Mouse (Mus musculus): ENCODE measurements around the gene Wrnip1.

Gene Wrnip1

GRCm38 (mm10) chr13:32819241-32819640 lies 17.4 kb downstream of the Wrnip1 start:
- no peak for DNase-seq

GRCm38 (mm10) chr13:32819926-32820325 lies 18.1 kb downstream of the Wrnip1 start:
- no peak for DNase-seq

DNA sequence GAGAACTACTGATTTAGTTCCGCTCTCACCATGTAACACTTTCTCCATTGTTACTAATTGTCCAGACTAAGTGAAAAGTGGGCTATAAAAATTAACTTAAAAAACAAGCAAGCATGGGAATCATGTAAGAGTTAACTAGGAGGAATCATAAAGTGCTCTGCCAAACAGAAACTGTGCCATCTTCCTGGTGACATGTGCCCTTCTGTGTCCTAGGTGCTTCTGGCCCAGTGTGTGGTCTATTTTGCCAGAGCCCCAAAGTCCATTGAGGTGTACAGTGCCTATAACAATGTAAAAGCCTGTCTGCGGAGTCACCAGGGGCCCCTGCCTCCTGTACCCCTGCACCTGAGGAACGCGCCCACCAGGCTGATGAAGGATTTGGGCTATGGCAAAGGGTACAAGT lies 19.8 kb downstream of the Wrnip1 start:
- no peak for DNase-seq

GRCm38 (mm10) chr13:32823126-32823525 lies 21.3 kb downstream of the Wrnip1 start:
- DNase-seq: no peak

DNA sequence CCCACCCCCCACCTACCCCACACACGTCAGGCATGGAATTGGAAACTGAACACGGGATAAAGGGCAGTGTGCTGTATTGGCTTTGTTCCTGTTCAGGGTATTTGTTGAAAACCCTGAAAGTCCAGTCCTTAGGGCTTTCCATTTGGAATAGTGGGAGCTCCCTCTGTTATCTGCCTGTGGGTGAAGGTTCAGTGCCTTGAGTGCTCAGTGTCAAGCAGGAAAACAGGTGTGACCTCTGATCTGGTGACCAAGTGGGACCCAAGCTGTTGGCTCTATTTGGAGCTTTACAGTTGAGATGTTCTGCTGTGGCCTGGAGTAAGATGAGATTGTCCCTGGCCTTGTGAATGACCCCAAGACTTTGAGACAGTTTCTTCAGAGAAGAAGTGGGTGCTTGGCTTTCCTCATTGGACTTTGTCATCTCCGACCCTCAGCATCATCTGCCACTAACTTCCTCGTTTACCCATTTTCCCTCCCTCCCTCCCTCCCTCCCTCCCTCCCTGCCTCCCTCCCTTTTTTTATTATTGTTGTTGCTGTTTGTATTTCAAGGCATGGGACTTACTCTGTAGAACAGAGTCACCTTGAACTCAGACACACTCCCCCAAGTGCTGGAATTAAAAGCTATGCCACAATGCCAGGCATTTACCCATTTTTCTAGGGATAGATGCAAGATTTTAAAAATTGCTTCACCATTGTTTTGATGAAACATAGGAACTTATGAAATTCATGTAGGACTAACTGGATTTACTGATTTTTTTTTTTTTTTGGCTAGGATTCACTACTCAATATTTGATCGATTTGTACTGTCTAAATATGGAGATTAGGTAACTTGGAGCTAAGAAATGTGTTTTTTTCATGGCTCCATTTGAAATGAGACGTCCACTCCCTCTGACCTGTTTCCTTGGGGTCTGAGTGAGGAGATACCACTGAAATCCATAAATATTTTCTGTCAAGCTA lies 22.8 kb downstream of the Wrnip1 start:
- DNase-seq: no peak

GRCm38 (mm10) chr13:32825546-32825945 lies 23.7 kb downstream of the Wrnip1 start:
- no peak for DNase-seq

DNA sequence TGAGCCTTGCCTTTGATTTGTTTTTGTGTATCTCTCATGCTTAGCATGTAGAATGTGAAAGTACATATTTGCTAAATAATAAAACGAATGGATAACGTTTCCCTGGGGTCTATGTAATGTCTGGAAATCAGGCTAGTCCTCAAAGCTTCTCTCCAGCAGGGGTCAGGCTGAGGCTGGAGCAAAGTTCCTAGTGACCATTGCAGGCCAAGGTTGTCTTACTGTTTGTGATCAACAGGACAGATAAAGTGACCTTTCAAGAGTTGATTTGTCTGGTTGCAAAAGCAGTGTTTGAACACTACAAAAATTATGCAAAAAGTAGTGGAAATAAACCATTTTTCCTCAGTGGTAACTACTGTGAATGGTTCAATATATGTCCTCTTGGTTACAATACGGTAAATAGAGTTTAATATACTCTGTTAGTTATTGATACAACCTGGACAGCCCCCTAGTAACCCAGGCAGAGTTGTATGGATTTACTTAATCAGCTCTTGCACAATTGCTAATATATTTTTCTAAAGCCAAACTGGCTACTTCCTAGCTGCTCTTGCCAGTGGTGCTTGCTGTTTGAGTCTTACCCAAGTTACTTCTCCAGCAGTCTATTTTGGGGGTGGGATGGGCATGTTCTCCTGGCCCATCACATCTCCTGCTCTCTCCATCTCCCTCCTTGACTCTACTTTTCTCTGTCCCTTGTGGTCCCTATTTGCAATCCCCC lies 25.4 kb downstream of the Wrnip1 start:
- no peak for DNase-seq

GRCm38 (mm10) chr13:32827951-32828350 lies 26.1 kb downstream of the Wrnip1 start:
- DNase-seq: peak; percentile 92

DNA sequence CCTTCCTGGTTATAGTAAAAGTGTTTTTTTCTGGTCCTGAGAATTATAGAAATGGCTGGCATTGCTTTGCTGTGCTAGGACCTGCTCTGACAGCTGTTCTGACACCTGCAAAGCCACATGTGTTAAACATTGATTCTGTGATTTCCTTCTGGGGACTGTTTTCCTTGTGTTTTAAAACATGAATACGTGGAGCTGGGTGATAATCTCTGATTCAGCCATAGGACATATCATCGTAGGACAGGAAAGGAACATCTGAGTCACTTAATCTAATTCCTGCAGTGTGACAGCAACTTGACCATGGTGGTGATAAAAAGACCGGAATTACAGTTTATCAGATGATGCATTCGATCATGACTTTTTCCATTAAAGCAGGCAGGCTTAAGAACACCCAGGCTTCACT lies 27.0 kb downstream of the Wrnip1 start:
- DNase-seq: no peak

DNA sequence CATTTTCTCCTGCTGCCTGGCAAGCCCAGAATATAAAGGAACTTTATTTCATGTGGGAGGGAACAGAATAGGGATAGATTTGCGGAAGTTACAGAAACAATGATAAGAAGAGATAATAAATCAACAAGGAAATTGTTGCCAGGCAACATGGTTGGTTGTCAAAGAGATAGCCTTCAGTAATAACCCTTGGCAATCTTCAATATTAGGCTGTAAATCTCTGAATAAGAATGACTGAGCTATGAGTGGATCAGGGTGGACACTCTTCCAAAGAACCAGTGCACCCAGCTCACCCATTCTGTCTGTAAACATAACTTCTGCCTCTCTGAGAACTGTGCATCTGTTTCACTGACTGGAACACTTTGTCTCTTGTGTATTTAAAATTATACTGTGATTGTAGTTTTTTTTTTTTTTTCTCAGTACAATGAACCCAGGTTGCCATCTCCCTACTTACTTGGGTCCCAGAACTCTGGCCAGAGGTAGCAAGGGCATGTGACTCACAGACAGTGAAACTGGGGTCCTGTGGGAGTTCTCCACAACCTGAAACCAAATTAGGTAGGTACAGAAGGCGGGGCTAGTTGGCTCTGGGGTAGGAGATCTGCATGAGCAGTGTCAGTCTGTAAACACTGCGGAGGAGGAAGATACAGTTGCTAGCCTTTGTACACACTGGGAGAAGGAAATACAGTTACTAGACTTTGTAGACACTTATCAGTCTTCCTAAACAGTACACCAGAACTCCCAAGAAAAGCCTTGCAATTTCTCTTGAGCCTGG lies 29.9 kb downstream of the Wrnip1 start:
- DNase-seq: peak; percentile 81 to 88

DNA sequence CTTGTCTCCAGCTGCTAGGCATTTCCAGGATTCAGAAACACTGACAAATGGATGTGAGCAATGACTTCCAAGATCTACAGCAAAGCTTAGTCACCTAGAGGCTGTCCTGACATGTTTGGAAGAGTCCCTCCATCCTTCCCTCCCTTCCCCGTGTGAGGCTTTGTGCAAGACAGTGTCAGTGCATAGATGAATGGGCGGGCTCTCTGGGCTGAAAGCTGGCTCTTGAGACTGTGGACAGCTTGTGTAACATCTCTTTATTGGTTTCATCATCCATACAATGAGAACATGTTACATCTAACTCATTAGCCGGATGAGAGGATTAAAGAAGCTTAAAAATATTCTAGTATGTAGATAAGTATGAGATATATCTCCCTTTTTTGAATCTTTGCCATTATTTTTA lies 30.9 kb downstream of the Wrnip1 start:
- peak; percentile 40 for DNase-seq

DNA sequence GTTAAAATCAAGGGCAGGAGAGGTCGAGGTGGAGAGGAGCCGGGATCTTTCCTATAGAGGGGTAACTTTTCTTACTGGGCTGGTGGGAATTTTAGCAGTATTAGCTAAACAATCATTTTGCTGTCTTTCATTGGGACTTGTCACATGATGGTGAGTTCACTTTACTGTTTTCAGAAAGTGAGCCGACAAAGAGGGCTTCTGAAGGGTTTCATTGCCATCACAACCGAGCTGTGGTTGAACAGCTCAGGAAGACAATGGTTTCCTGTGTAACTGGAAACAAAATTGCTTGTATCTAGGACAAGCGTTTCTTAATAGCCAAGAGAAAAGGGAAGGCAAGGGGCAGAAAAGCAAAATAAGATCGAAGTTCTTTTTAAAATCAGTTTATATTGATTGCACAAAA lies 31.4 kb downstream of the Wrnip1 start:
- DNase-seq: peak; percentile 40 to 44

DNA sequence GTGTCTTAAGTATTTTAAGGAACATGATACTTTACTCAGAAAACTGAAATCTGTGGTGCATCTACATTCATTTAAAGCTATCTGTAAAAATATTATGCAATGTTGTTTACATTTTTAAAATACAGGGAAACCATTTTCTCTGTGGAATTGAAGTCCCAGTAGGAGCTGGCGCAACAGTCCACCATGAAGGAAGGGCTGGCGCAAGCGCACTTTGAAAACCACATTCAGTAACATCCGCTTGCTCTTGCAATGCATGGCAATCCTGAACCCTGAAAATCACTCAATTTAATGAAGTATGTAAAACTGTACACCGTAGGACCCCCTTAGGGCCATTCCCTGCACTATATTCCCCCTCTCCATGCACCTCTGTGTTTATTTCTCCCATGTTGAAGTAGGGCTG lies 32.7 kb downstream of the Wrnip1 start:
- DNase-seq: no peak

- no peak for DNase-seq
Measured at GRCm38 (mm10) chr13:32839314-32839713, 37.5 kb downstream of the Wrnip1 start.

GRCm38 (mm10) chr13:32841349-32841748 lies 39.5 kb downstream of the Wrnip1 start:
- DNase-seq: no peak

DNA sequence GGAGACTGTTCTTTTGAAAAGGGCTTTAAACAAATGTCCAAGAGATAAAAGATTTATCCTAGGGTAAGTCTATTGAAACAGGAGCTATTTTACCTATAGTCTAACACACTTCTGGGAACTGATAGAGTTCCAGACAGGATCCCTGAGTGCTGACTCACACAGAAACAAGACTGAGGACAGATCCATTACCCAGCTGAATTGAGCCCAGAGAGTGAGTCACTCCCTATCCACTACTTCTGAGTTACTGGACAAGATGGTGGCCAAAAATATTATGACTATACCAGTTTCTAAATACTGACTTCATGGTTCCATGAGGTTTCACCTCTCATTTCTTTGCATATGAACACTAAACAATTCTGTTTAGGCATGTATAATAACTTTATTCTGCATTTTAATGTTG lies 44.4 kb downstream of the Wrnip1 start:
- DNase-seq: no peak

DNA sequence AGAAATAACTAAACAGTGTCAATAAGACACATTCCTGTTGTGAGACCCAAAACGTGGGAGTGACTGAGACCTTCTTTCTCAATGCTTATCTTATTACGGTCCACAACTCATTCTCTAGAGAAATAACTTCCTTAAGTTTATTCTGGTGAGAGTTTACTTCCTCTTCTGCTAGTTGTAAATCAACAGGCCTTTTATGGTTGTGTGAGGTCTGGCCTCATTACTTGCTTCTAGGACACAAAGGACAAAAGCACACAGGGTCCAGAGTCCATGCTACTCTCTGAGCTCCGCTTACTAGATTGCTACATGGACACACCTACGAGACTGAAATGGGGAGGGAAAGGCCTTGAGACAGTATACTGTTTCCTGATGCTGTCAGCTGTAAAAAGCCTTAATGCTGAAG lies 47.3 kb downstream of the Wrnip1 start:
- DNase-seq: peak in 1 of 2 experiments; percentile 50

DNA sequence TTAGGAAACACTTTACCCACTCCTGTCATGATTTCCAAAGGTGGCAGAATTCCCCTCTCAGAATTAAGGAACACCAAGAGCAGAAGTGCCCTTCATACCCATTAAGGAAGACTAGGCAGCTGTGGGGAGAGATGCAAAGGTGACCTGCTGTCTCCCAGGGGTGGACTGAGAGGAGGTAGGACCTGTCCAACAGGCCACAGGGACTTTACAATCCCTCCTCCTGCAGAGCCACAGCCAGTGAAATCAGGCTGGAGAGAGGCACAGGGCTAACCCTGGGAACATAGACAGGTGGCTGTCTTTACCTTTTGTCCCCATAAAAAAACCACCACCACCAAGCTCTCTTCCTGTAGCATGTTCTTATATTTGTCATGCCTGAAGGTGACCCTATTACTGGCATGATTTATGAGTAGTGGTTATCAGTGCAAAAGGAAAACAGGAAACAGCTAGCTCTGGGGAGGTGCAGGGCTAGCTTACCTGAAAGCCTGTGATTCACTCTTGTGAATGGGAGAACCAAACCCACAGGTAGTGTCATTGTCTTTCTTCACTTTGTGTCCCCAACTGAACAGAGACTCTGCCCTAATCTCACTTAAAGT lies 47.8 kb downstream of the Wrnip1 start:
- peak; percentile 37 to 50 for DNase-seq

GRCm38 (mm10) chr13:32850156-32850555 lies 48.3 kb downstream of the Wrnip1 start:
- DNase-seq: no peak

DNA sequence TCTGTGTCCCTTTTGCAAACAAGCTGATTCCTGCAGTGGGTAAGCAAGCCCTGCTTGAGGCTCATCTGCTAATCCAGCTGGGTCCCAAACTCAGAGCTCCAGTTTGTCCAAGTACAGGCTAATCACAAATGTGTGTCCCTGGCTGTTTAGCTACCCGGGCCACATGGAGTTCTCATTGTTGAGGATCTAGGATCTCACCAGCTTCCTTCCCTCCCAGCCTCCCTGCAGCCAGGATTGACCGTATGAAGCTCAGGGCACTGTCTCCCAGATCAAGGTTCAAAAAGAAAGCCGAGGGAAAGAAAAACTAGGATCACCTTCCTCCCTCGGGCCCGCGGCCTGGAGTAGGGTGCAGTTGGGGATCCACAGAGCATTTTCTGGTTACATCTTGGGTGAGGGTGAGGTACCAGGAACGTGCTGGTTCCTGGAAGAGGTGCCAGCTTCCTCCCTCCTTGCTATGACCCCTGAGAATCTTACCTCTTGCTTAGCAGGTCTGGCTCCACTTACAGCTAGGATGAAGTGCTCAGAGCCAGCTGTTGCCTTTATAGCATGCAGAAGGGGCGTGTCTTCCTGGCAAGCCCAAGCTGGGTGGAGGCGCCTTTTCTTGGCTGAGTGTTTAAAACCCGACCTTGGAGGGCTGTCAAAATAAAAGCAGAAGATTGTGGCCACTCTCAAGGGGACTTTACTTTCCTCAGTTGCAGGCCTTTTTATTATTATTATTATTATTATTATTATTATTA lies 49.0 kb downstream of the Wrnip1 start, which contains the start of gene Serpinb1a:
Serpinb1a (minus strand) TSS at position 518 of the 737 bp plus-strand sequence.
- peak; percentile 76 to 80 for DNase-seq

DNA sequence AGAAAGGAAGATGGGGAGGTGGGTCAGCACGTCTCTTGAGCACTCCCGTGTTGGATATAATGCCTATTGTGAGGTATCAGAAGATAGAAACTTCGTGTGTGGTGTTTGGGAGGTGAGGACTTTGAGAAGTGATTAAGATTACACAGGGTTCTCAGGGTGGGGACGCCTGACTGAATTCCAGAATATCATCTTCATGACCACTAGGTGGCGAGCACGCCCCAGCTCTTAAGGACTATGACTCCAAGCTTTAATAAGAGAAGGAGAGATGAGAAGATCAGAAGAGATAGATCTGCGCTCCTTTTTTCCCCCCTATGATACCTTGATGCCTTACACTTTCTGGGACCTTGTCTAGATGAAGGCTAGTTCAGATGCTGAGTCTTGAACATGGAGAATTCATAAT lies 50.1 kb downstream of the Wrnip1 start:
- peak; percentile 64 to 68 for DNase-seq

DNA sequence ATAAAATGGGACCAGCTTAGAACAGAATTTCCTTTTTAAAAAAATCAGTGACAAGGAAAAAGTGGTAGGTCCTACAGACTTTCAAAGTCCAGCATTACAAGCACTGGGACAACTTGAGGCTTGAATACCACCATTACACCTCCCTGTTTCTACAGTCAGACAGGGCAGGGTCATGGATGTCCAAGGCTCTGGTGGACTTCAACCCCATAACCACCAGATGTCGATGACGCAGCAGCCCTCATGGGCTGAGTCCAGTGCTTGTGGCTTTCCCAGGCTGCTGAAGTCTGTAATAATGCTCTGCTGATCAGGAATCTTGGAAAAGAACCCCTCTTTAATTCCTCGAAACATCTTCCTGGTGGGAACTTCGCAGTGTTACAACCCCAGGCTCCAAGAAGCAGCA lies 50.7 kb downstream of the Wrnip1 start:
- DNase-seq: no peak
